Mouse (Mus musculus) gastrocnemius, postnatal 25 days (tissue): ENCODE measurements around the gene Cd164. TPM values are rescaled to one million over a fixed set of nuclear protein-coding genes. Genes with fewer than 3 reads are reported as not detected.

Source experiments
- total RNA-seq, 2 experiments: library from RNA; stranded (reverse); gene quantifications; 1 replicate in 1 of 2; 2 replicates in 1 of 2; pipeline ENCODE4 v1.2.3; 2021

Cd164 gene
- total RNA-seq, 2 experiments from 2014 or later = 114 to 119 TPM

Other genes starting within 250 kb of the Cd164 start
- gene Fig4, start 216.2 kb upstream of the Cd164 start, total RNA-seq = 1 to 10 TPM; 4.9 to 5.8 TPM
- not detected for gene Ak9, start 215.4 kb upstream of the Cd164 start, total RNA-seq
- 1 to 10 TPM; 3.5 to 3.7 TPM for gene Zbtb24, start 69.0 kb upstream of the Cd164 start, total RNA-seq
- gene Mical1, start 43.1 kb upstream of the Cd164 start, total RNA-seq = 1 to 10 TPM; 6.9 to 8.1 TPM
- 10 to 100 TPM in 1 of 2 experiments, 1 to 10 TPM in 1; 9.5 to 12.0 TPM for gene Smpd2, start 29.0 kb upstream of the Cd164 start, total RNA-seq
- gene Ppil6, start 29.0 kb upstream of the Cd164 start, total RNA-seq = not detected
- gene Ccdc162, start 197.2 kb downstream of the Cd164 start, total RNA-seq = under 1 TPM; 0.33 to 0.59 TPM